Comparison of ENCODE assay signal across 29 mouse cellular contexts in genomic region chr14:62468119-62468752, GRCm38 (mm10). TPM values are rescaled to one million over a fixed set of nuclear protein-coding genes. Genes with fewer than 3 reads are reported as not detected.
"Had no signal": no experiment of that assay in that cellular context is flagged by ENCODE, and none has a peak within 500 bp of the region (broad histone marks: within the 10 kb centered on the region; RNA-seq: fewer than 3 reads in every experiment).

No protein-coding gene starts in this region.

- H3K9ac ChIP-seq: heart, embryonic 12.5 days; hindbrain, embryonic 13.5 days; hindbrain, embryonic 15.5 days; limb, embryonic 12.5 days; liver, embryonic 13.5 days; liver, embryonic 15.5 days; liver, postnatal 0 days had no signal

- H3K4me2 ChIP-seq: heart, embryonic 12.5 days; hindbrain, embryonic 13.5 days; hindbrain, embryonic 15.5 days; limb, embryonic 12.5 days; liver, embryonic 13.5 days; liver, embryonic 15.5 days had no signal

- H3K27me3 ChIP-seq: hindbrain, embryonic 15.5 days; liver, embryonic 13.5 days; liver, embryonic 15.5 days had no signal

- ATAC-seq: hindbrain, postnatal 0 days; liver, postnatal 0 days had no signal

- H3K4me3 ChIP-seq: gastrocnemius, adult 2 months; heart, embryonic 10.5 days; heart, embryonic 12.5 days; hindbrain, embryonic 13.5 days; hindbrain, embryonic 15.5 days; layer of hippocampus, adult 2 months; left cerebral cortex, adult 2 months; limb, embryonic 10.5 days; limb, embryonic 12.5 days; liver, embryonic 13.5 days; liver, embryonic 15.5 days had no signal

- DNase-seq: gastrocnemius, adult 2 months; gastrocnemius, postnatal 10 days; gastrocnemius, postnatal 25 days; heart, adult 18-20 months; heart, postnatal 10 days; heart, postnatal 36 days; kidney, adult 18-20 months; kidney, adult 8-10 months; kidney, postnatal 10 days; kidney, postnatal 25 days; kidney, postnatal 4 days; liver; liver, embryonic 13.5 days; liver, postnatal 0 days had no signal

- H3K36me3 ChIP-seq: heart, embryonic 10.5 days; heart, embryonic 12.5 days; hindbrain, embryonic 13.5 days; hindbrain, embryonic 15.5 days; limb, embryonic 10.5 days; limb, embryonic 12.5 days; liver, embryonic 13.5 days; liver, embryonic 15.5 days had no signal

- H3K27ac ChIP-seq: gastrocnemius, adult 2 months; heart, embryonic 10.5 days; hindbrain, embryonic 13.5 days; hindbrain, embryonic 15.5 days; hindbrain, postnatal 0 days; layer of hippocampus, adult 2 months; left cerebral cortex, adult 2 months; limb, embryonic 10.5 days; limb, embryonic 12.5 days; liver, embryonic 13.5 days; liver, embryonic 15.5 days had no signal

- H3K9me3 ChIP-seq: heart, embryonic 10.5 days; heart, embryonic 12.5 days; hindbrain, embryonic 13.5 days; hindbrain, embryonic 15.5 days; limb, embryonic 10.5 days; limb, embryonic 12.5 days; liver, embryonic 13.5 days; liver, embryonic 15.5 days had no signal

- H3K4me1 ChIP-seq: heart, embryonic 12.5 days; liver, embryonic 15.5 days had no signal

RNA-seq across cellular contexts. Expression of gene Gucy1b2, which starts 12.1 kb away (rescaled TPM):
- total RNA-seq: gastrocnemius, adult 2 months; gastrocnemius, postnatal 10 days; gastrocnemius, postnatal 25 days; granulocyte monocyte progenitor cell, adult 5-6 weeks; heart, postnatal 10 days; hematopoietic stem cell, adult 5-6 weeks had no signal
- polyA plus RNA-seq: intestine, embryonic 14.5 days; kidney, embryonic 14.5 days; kidney, embryonic 16.5 days; liver, embryonic 13.5 days; liver, embryonic 15.5 days; liver, postnatal 0 days had no signal
